Mouse (Mus musculus) gonadal fat pad, adult 2 months (tissue): ENCODE measurements around the gene Scamp3. TPM values are rescaled to one million over a fixed set of nuclear protein-coding genes. Genes with fewer than 3 reads are reported as not detected.

Experiments used
- DNase-seq: peaks from one replicate; pipeline ENCODE4 v3.0.0-alpha.2; 2012; ENCODE audit warnings: low read depth
- polyA plus RNA-seq: library from polyadenylated mRNA; depleted of rRNA; stranded (reverse); fragments of >200 nt; gene quantifications from 2 replicates; pipeline ENCODE4 v1.2.3, GENCODE M21; 2012

Scamp3 gene
- polyA plus RNA-seq, 1 experiment, result 120 TPM

GRCm38 (mm10) chr3:89163643-89164245 is 13.5 kb upstream of the Scamp3 start:
- no peak for DNase-seq

- DNase-seq, result no peak
Measured at GRCm38 (mm10) chr3:89164506-89165267, 12.6 kb upstream of the Scamp3 start, which contains the start of gene Clk2. Clk2 (plus strand) TSS chr3:89164795.

- DNase-seq, result no peak
Measured at GRCm38 (mm10) chr3:89165268-89165870, 11.9 kb upstream of the Scamp3 start.

GRCm38 (mm10) chr3:89166945-89167344 is 10.3 kb upstream of the Scamp3 start:
- DNase-seq, result no peak

- no peak for DNase-seq
Measured at GRCm38 (mm10) chr3:89174844-89175243, 2.4 kb upstream of the Scamp3 start.

GRCm38 (mm10) chr3:89175544-89175943 is 1.7 kb upstream of the Scamp3 start:
- DNase-seq, result no peak

- DNase-seq, result no peak
Measured at GRCm38 (mm10) chr3:89176421-89176820, 852 bp upstream of the Scamp3 start.

GRCm38 (mm10) chr3:89178107-89178385 is 773 bp downstream of the Scamp3 start:
- DNase-seq, result no peak

GRCm38 (mm10) chr3:89179056-89179455 is 1.8 kb downstream of the Scamp3 start:
- no peak for DNase-seq

- no peak for DNase-seq
Measured at GRCm38 (mm10) chr3:89181749-89182500, 4.7 kb downstream of the Scamp3 start.

GRCm38 (mm10) chr3:89182531-89183057 is 5.3 kb downstream of the Scamp3 start:
- DNase-seq, result no peak

- DNase-seq, result no peak
Measured at GRCm38 (mm10) chr3:89183058-89183958, 6.0 kb downstream of the Scamp3 start, which contains the start of gene Fam189b. Fam189b (plus strand) TSS chr3:89183143.

GRCm38 (mm10) chr3:89183959-89184315 is 6.7 kb downstream of the Scamp3 start:
- no peak for DNase-seq

GRCm38 (mm10) chr3:89187197-89187596 is 9.9 kb downstream of the Scamp3 start:
- no peak for DNase-seq

GRCm38 (mm10) chr3:89187690-89188477 is 10.6 kb downstream of the Scamp3 start:
- no peak for DNase-seq

GRCm38 (mm10) chr3:89188478-89188875 is 11.2 kb downstream of the Scamp3 start:
- no peak for DNase-seq

GRCm38 (mm10) chr3:89190436-89190835 is 13.2 kb downstream of the Scamp3 start:
- DNase-seq, result no peak

GRCm38 (mm10) chr3:89193351-89193750 is 16.1 kb downstream of the Scamp3 start:
- no peak for DNase-seq

GRCm38 (mm10) chr3:89193853-89194252 is 16.6 kb downstream of the Scamp3 start:
- DNase-seq, result no peak
